Mouse (Mus musculus): ENCODE data around the gene Tigd3.

Gene Tigd3

GRCm38 (mm10) chr19:5845319-5846135 is 48.4 kb downstream of the Tigd3 start:
- DNase-seq: peak; percentile 98

GRCm38 (mm10) chr19:5844831-5845318 is 49.1 kb downstream of the Tigd3 start:
- no peak for DNase-seq

GRCm38 (mm10) chr19:5843781-5844691 is 49.9 kb downstream of the Tigd3 start:
- peak; percentile 58 for DNase-seq

- DNase-seq: peak; percentile 50
Observed at GRCm38 (mm10) chr19:5842785-5843730, 50.9 kb downstream of the Tigd3 start.

GRCm38 (mm10) chr19:5841999-5842784 is 51.8 kb downstream of the Tigd3 start:
- peak; percentile 32 for DNase-seq

- peak; percentile 66 for DNase-seq
Observed at GRCm38 (mm10) chr19:5841389-5841946, 52.5 kb downstream of the Tigd3 start.

Measured in kidney, adult 18-20 months (tissue).